Mouse (Mus musculus) heart, embryonic 14.5 days (tissue): ENCODE results near the gene AY761184. TPM values are rescaled to one million over a fixed set of nuclear protein-coding genes. Genes with fewer than 3 reads are reported as not detected.
"Not testable (repeated sequence)": the region's sequence is repeated elsewhere in the genome, so short reads cannot be mapped to it uniquely, and the experiment has no call there.

ENCODE experiments used
- ATAC-seq: fragments of 200-750 bp; cut with Nextera tagmentation; 2 replicates; pipeline ENCODE4 v1.8.0; 2017; ENCODE audit warnings: low read depth, moderate TSS enrichment; ENCODE audit not compliant: insufficient number of reproducible peaks, insufficient read depth, low FRiP score
- H3K27ac ChIP-seq, 2 experiments: fragments of 200-500 bp in 1 of 2; fragments of 300-500 bp in 1 of 2; sonication (generic) in 1 of 2; replicated peaks in 1 of 2; 2 replicates each; pipeline ENCODE4 v1.5.1; 2012 to 2014; ENCODE audit warnings: low read depth in 2 of 2, low read length in 2 of 2, control low read depth in 1 of 2, mild to moderate bottlenecking in 1 of 2, mixed read lengths in 1 of 2; ENCODE audit not compliant: control insufficient read depth in 1 of 2, insufficient read depth in 1 of 2
- H3K27me3 ChIP-seq: fragments of 300-500 bp; sonication (generic); 2 replicates; pipeline ENCODE4 v1.6.1; 2014; ENCODE audit warnings: mild to moderate bottlenecking, low read length, control low read depth; ENCODE audit not compliant: control insufficient read depth, insufficient read depth
- H3K36me3 ChIP-seq: fragments of 300-500 bp; sonication (generic); 2 replicates; pipeline ENCODE4 v1.6.1; 2014; ENCODE audit warnings: mild to moderate bottlenecking, control low read depth, low read length, mixed read lengths; ENCODE audit not compliant: control insufficient read depth, insufficient read depth
- H3K4me1 ChIP-seq, 2 experiments: fragments of 200-500 bp in 1 of 2; fragments of 300-500 bp in 1 of 2; sonication (generic) in 1 of 2; 2 replicates each; pipeline ENCODE4 v1.6.1; 2012 to 2014; ENCODE audit warnings: low read length in 2 of 2, control low read depth in 1 of 2, mixed read lengths in 1 of 2; ENCODE audit not compliant: control insufficient read depth in 2 of 2, insufficient read depth in 2 of 2
- H3K4me2 ChIP-seq: fragments of 300-500 bp; sonication (generic); 2 replicates; pipeline ENCODE4 v1.6.1; 2014; ENCODE audit warnings: mild to moderate bottlenecking, low read length
- H3K4me3 ChIP-seq, 2 experiments: fragments of 200-500 bp in 1 of 2; fragments of 300-500 bp in 1 of 2; sonication (generic) in 1 of 2; 2 replicates each; pipeline ENCODE4 v1.5.1; 2012 to 2014; ENCODE audit warnings: low read length in 2 of 2, mild to moderate bottlenecking in 2 of 2, control low read depth in 1 of 2, low read depth in 1 of 2, moderate library complexity in 1 of 2; ENCODE audit not compliant: control insufficient read depth in 1 of 2, insufficient read depth in 1 of 2
- H3K9ac ChIP-seq: fragments of 300-500 bp; sonication (generic); 2 replicates; pipeline ENCODE4 v1.6.1; 2014; ENCODE audit warnings: mild to moderate bottlenecking, low read length
- H3K9me3 ChIP-seq: fragments of 300-500 bp; sonication (generic); 2 replicates; pipeline ENCODE4 v1.6.1; 2016; ENCODE audit warnings: low read length, control low read depth; ENCODE audit not compliant: control insufficient read depth
- WGBS: fragments of 180-500 bp; shearing (Covaris S2); extraction: QIAGEN DNeasy Blood & Tissue Kit; methylation state at CpG from one replicate; pipeline ENCODE4 v1.1.7; 2014; 5-methylcytosine and 5-hydroxymethylcytosine counted together
- polyA plus RNA-seq: library from polyadenylated mRNA; unstranded; fragments of >200 nt; fragmentation: Nextera tagmentation; extraction: Ambion mirVana; gene quantifications from 2 replicates; pipeline ENCODE4 v1.2.1, GENCODE M21; 2014

Gene AY761184
- polyA plus RNA-seq = not detected in 2 replicates

GRCm38 (mm10) chr8:21703545-21703944, at the start of gene AY761184:
AY761184 (minus strand) TSS chr8:21703645.
- not testable (repeated sequence) for H3K27me3 ChIP-seq, H3K4me1 ChIP-seq, H3K27ac ChIP-seq, H3K4me3 ChIP-seq, H3K9me3 ChIP-seq, H3K4me2 ChIP-seq, H3K36me3 ChIP-seq, ATAC-seq, H3K9ac ChIP-seq
- 68% methylated on average over 2 of the region's 2 CpGs for WGBS

GRCm38 (mm10) chr8:21665497-21665896, 37.9 kb downstream of the AY761184 start, which contains the start of gene Defa34:
Defa34 (plus strand) TSS chr8:21665797.
- not testable (repeated sequence) for H3K36me3 ChIP-seq, H3K4me3 ChIP-seq, H3K27ac ChIP-seq, H3K4me2 ChIP-seq, H3K27me3 ChIP-seq, ATAC-seq, H3K9me3 ChIP-seq, H3K9ac ChIP-seq, H3K4me1 ChIP-seq
- no CpG with 5 or more reads among the region's 1 CpGs for WGBS

GRCm38 (mm10) chr8:21655480-21655879, 48.0 kb downstream of the AY761184 start, which contains the start of gene Defa17:
Defa17 (plus strand) TSS chr8:21655780.
- H3K9ac ChIP-seq, ATAC-seq, H3K27me3 ChIP-seq, H3K36me3 ChIP-seq, H3K9me3 ChIP-seq, H3K4me2 ChIP-seq, H3K4me3 ChIP-seq, H3K4me1 ChIP-seq, H3K27ac ChIP-seq: not testable (repeated sequence)
- no CpG with 5 or more reads among the region's 2 CpGs for WGBS

Other genes starting within 250 kb of the AY761184 start
- not detected in 2 replicates for gene Gm7849, start 247.1 kb downstream of the AY761184 start, polyA plus RNA-seq
- gene Defa20, start 194.4 kb downstream of the AY761184 start, polyA plus RNA-seq = not detected in 2 replicates
- not detected in 2 replicates for gene Defa32, start 174.6 kb downstream of the AY761184 start, polyA plus RNA-seq
- gene Defa37, start 138.3 kb downstream of the AY761184 start, polyA plus RNA-seq = not detected in 2 replicates
- not detected in 2 replicates for gene Defa28, start 120.6 kb downstream of the AY761184 start, polyA plus RNA-seq
- gene Gm7861, start 109.1 kb downstream of the AY761184 start, polyA plus RNA-seq = not detected in 2 replicates
- gene Defa26, start 85.5 kb downstream of the AY761184 start, polyA plus RNA-seq = not detected in 2 replicates
- gene Defa17, start 47.9 kb downstream of the AY761184 start, polyA plus RNA-seq = not detected in 2 replicates
- gene Defa34, start 37.8 kb downstream of the AY761184 start, polyA plus RNA-seq = not detected in 2 replicates
- not detected in 2 replicates for gene Defa24, start 30.8 kb upstream of the AY761184 start, polyA plus RNA-seq
- gene Defb50, start 119.9 kb upstream of the AY761184 start, polyA plus RNA-seq = not detected in 2 replicates
- gene Defb2, start 136.3 kb upstream of the AY761184 start, polyA plus RNA-seq = not detected in 2 replicates
- not detected in 2 replicates for gene Defb10, start 155.3 kb upstream of the AY761184 start, polyA plus RNA-seq
- gene Defb9, start 181.8 kb upstream of the AY761184 start, polyA plus RNA-seq = not detected in 2 replicates
- not detected in 2 replicates for gene Defb11, start 202.8 kb upstream of the AY761184 start, polyA plus RNA-seq
- not detected in 2 replicates for gene Defb15, start 229.1 kb upstream of the AY761184 start, polyA plus RNA-seq
- not detected in 2 replicates for gene Defb35, start 234.7 kb upstream of the AY761184 start, polyA plus RNA-seq
- not detected in 2 replicates for gene Defb13, start 243.1 kb upstream of the AY761184 start, polyA plus RNA-seq